7 mouse cellular contexts compared by ENCODE assay signal in the genomic region with DNA sequence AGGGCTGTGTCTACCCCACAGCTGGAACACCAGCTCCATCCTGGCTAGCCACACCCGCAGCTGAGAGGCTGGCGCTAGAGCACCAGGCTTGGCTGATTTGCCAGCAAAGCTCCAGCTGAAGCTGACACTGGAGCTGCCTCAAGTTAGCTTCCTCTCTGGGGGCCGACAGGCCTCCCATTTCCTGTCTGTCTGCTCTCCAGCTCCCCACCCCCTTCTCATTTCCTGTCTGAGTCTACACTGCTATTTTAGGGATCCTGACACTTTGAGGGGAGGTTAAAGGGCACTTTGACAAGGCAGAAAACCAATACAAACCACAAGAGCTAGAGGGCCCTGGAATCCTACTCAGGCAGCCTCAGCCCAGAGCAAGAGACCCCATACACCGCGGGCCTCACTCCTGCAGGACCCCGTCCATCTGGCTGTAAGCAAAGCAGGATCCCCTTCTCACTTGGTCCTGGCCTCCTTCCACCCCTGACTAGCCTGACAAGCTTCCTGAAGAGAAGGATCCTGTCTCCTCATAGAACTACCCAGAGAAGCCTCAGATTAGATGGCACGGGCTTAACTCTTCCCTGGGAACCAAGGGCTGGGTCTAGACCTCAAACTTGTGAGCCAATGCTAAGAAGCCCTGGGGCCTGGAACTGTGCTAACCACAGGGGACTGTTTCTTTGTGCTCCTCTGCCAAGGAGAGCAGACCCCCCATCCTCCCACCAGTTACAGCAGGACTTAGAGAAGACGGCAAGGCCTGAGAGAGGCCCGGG. TPM values are rescaled to one million over a fixed set of nuclear protein-coding genes. Genes with fewer than 3 reads are reported as not detected.
DNase-seq lines count a peak whose midpoint lies in the region; ATAC-seq and TF ChIP-seq lines count a peak whose summit lies in the region.

No protein-coding gene starts in this region.

- peaks cover 28% of the 10 kb centered on the region for H3K27me3 ChIP-seq in G1E (ENCODE audit: insufficient read depth, low read length)
- no peaks in the 10 kb centered on the region for H3K27me3 ChIP-seq in hindbrain, embryonic 13.5 days
- no peaks in the 10 kb centered on the region for H3K27me3 ChIP-seq in limb, embryonic 10.5 days (ENCODE audit: low read depth, poor library complexity, severe bottlenecking)
- no peaks in the 10 kb centered on the region for H3K27me3 ChIP-seq in midbrain, embryonic 12.5 days
- no peaks in the 10 kb centered on the region for H3K27me3 ChIP-seq in stomach, postnatal 0 days (ENCODE audit: control insufficient read depth, insufficient read depth, low read length)

- no peak overlapping the region; the same call in 1 of the 2 replicates for H3K4me3 ChIP-seq in G1E (ENCODE audit: low read depth, low read length)
- no peak overlapping the region for H3K4me3 ChIP-seq in hindbrain, embryonic 13.5 days
- H3K4me3 ChIP-seq in limb, embryonic 10.5 days, result peak overlapping the region; percentile 14
- H3K4me3 ChIP-seq in midbrain, embryonic 12.5 days, result no peak overlapping the region
- no peak overlapping the region for H3K4me3 ChIP-seq in stomach, postnatal 0 days (ENCODE audit: low read depth, low read length)

- no peak overlapping the region for H3K4me2 ChIP-seq in hindbrain, embryonic 13.5 days
- H3K4me2 ChIP-seq in midbrain, embryonic 12.5 days (replicated peaks), result no peak overlapping the region
- H3K4me2 ChIP-seq in stomach, postnatal 0 days (replicated peaks; ENCODE audit: low read depth), result no peak overlapping the region

- TF ChIP-seq CTCF in G1E (IDR thresholded peaks at IDR 0.05; ENCODE audit: low read depth, low read length), result no peak
- TF ChIP-seq CTCF in stomach, postnatal 0 days (IDR thresholded peaks at IDR 0.05; ENCODE audit: low read depth), result peak; percentile 20; the same call in 1 of the 2 replicates

- no peak for TF ChIP-seq EP300 in stomach, postnatal 0 days (optimal IDR thresholded peaks at IDR 0.05)

- H3K27ac ChIP-seq in hindbrain, embryonic 13.5 days, result peak overlapping the region; percentile 81
- H3K27ac ChIP-seq in limb, embryonic 10.5 days, result peak overlapping the region; percentile 95
- H3K27ac ChIP-seq in midbrain, embryonic 12.5 days (replicated peaks), result peak overlapping the region; percentile 56
- peak overlapping the region; percentile 92 for H3K27ac ChIP-seq in stomach, postnatal 0 days (replicated peaks)

- H3K4me1 ChIP-seq in G1E (ENCODE audit: insufficient read depth, low read depth, low read length), result peaks cover 29% of the 10 kb centered on the region
- H3K4me1 ChIP-seq in hindbrain, embryonic 13.5 days (replicated peaks), result peaks cover 31% of the 10 kb centered on the region
- peaks cover 90% of the 10 kb centered on the region for H3K4me1 ChIP-seq in limb, embryonic 10.5 days
- 0 out of 2 replicates have a peak, but pooled peaks cover 4% of the 10 kb centered on the region for H3K4me1 ChIP-seq in midbrain, embryonic 12.5 days
- H3K4me1 ChIP-seq in stomach, postnatal 0 days (replicated peaks; ENCODE audit: control insufficient read depth, insufficient read depth), result no peaks in the 10 kb centered on the region

- H3K9me3 ChIP-seq in G1E (replicated peaks), result no peaks in the 10 kb centered on the region
- H3K9me3 ChIP-seq in hindbrain, embryonic 13.5 days, result no peaks in the 10 kb centered on the region
- H3K9me3 ChIP-seq in limb, embryonic 10.5 days (replicated peaks), result no peaks in the 10 kb centered on the region
- H3K9me3 ChIP-seq in midbrain, embryonic 12.5 days, result no peaks in the 10 kb centered on the region
- H3K9me3 ChIP-seq in stomach, postnatal 0 days (ENCODE audit: control insufficient read depth, low read length), result no peaks in the 10 kb centered on the region

- H3K9ac ChIP-seq in hindbrain, embryonic 13.5 days, result peak overlapping the region; percentile 31; the same call in 1 of the 2 replicates
- H3K9ac ChIP-seq in midbrain, embryonic 12.5 days (replicated peaks), result no peak overlapping the region
- peak overlapping the region; percentile 35; the same call in 1 of the 2 replicates for H3K9ac ChIP-seq in stomach, postnatal 0 days (ENCODE audit: low read length)

- DNase-seq in G1E (ENCODE audit: low spot score), result peak; percentile 71
- DNase-seq in adrenal gland, postnatal 36 days, result peak; percentile 56 to 78
- DNase-seq in frontal cortex, postnatal 10 days (ENCODE audit: low spot score in 2 of 2), result peak; percentile 42 to 58
- DNase-seq in limb, embryonic 10.5 days (ENCODE audit: low spot score), result peak; percentile 84
- peak; percentile 45 for DNase-seq in stomach, postnatal 0 days (ENCODE audit: low spot score)

- H3K36me3 ChIP-seq in G1E (replicated peaks), result no peaks in the 10 kb centered on the region
- peaks cover 14% of the 10 kb centered on the region for H3K36me3 ChIP-seq in hindbrain, embryonic 13.5 days
- H3K36me3 ChIP-seq in limb, embryonic 10.5 days, result peaks cover 68% of the 10 kb centered on the region
- H3K36me3 ChIP-seq in midbrain, embryonic 12.5 days, result 0 out of 2 replicates have a peak, but pooled peaks cover 4% of the 10 kb centered on the region
- H3K36me3 ChIP-seq in stomach, postnatal 0 days (ENCODE audit: control insufficient read depth, insufficient read depth, low read length), result no peaks in the 10 kb centered on the region

- WGBS in hindbrain, embryonic 13.5 days, result 71% methylated on average over 9 of the region's 9 CpGs
- 25% methylated on average over 9 of the region's 9 CpGs for WGBS in limb, embryonic 10.5 days
- 72% methylated on average over 9 of the region's 9 CpGs for WGBS in midbrain, embryonic 12.5 days
- 40% methylated on average over 9 of the region's 9 CpGs for WGBS in stomach, postnatal 0 days

- peak; percentile 85 for ATAC-seq in G1E (ENCODE audit: extremely low read depth, insufficient number of reproducible peaks, low FRiP score, poor library complexity, severe bottlenecking)
- peak; percentile 28; the same call in 1 of the 2 replicates for ATAC-seq in hindbrain, embryonic 13.5 days (ENCODE audit: low FRiP score)
- no peak for ATAC-seq in midbrain, embryonic 12.5 days (ENCODE audit: low FRiP score, low read depth)
- peak; percentile 71 for ATAC-seq in stomach, postnatal 0 days (ENCODE audit: low FRiP score, low TSS enrichment)

RNA-seq across cellular contexts. Expression of a gene that starts 37.2 kb away (rescaled TPM):
- total RNA-seq in G1E (2014; fragmentation: Nextera tagmentation) (4.8 TPM in 1 of 2 replicates, not detected in the other), G1E (2017) (0.11 and 0.46 TPM in 2 replicates)
- polyA plus RNA-seq in G1E (2012), result 0.07 and 0.08 TPM in 2 replicates
- total RNA-seq in adrenal gland, postnatal 36 days (2021), result 10 to 100 TPM; 17.3 to 22.1 TPM
- polyA plus RNA-seq in hindbrain, embryonic 13.5 days (2015; fragmentation: Nextera tagmentation; extraction: Ambion mirVana), result 8.2 and 8.8 TPM in 2 replicates
- polyA plus RNA-seq in limb, embryonic 10.5 days (2016; fragmentation: Nextera tagmentation; extraction: Ambion mirVana), result 30.4 and 42.2 TPM in 2 replicates
- 15.1 and 16.4 TPM in 2 replicates for polyA plus RNA-seq in midbrain, embryonic 12.5 days (2016; fragmentation: Nextera tagmentation; extraction: Ambion mirVana)
- 8.0 and 8.6 TPM in 2 replicates for polyA plus RNA-seq in stomach, postnatal 0 days (2015; fragmentation: Nextera tagmentation; extraction: Ambion mirVana)

RNA-seq across cellular contexts. Expression of a gene that starts 37.4 kb away (rescaled TPM):
- total RNA-seq in G1E (2014; fragmentation: Nextera tagmentation) (not detected in 2 replicates), G1E (2017) (0.12 TPM in 1 of 2 replicates, not detected in the other)
- not detected in 2 replicates for polyA plus RNA-seq in G1E (2012)
- total RNA-seq in adrenal gland, postnatal 36 days (2021), result 1 to 10 TPM; 3.0 to 3.5 TPM
- 0.47 and 0.69 TPM in 2 replicates for polyA plus RNA-seq in hindbrain, embryonic 13.5 days (2015; fragmentation: Nextera tagmentation; extraction: Ambion mirVana)
- polyA plus RNA-seq in limb, embryonic 10.5 days (2016; fragmentation: Nextera tagmentation; extraction: Ambion mirVana), result 0.21 and 0.29 TPM in 2 replicates
- 0.22 and 0.26 TPM in 2 replicates for polyA plus RNA-seq in midbrain, embryonic 12.5 days (2016; fragmentation: Nextera tagmentation; extraction: Ambion mirVana)
- 0.28 TPM in 1 of 2 replicates, not detected in the other for polyA plus RNA-seq in stomach, postnatal 0 days (2015; fragmentation: Nextera tagmentation; extraction: Ambion mirVana)

RNA-seq across cellular contexts. Expression of a gene that starts 38.2 kb away (rescaled TPM):
- total RNA-seq in G1E (2014; fragmentation: Nextera tagmentation) (39.1 and 39.5 TPM in 2 replicates), G1E (2017) (10.1 and 13.1 TPM in 2 replicates)
- polyA plus RNA-seq in G1E (2012), result 47.2 and 53.8 TPM in 2 replicates
- total RNA-seq in adrenal gland, postnatal 36 days (2021), result 10 to 100 TPM; 38.0 to 49.6 TPM
- 116 and 124 TPM in 2 replicates for polyA plus RNA-seq in hindbrain, embryonic 13.5 days (2015; fragmentation: Nextera tagmentation; extraction: Ambion mirVana)
- polyA plus RNA-seq in limb, embryonic 10.5 days (2016; fragmentation: Nextera tagmentation; extraction: Ambion mirVana), result 59.3 and 71.2 TPM in 2 replicates
- 75.9 and 78.1 TPM in 2 replicates for polyA plus RNA-seq in midbrain, embryonic 12.5 days (2016; fragmentation: Nextera tagmentation; extraction: Ambion mirVana)
- polyA plus RNA-seq in stomach, postnatal 0 days (2015; fragmentation: Nextera tagmentation; extraction: Ambion mirVana), result 16.1 and 18.3 TPM in 2 replicates

RNA-seq across cellular contexts. Expression of a gene that starts 59.6 kb away (rescaled TPM):
- 239 and 279 TPM in 2 replicates for total RNA-seq in G1E (2014; fragmentation: Nextera tagmentation)
- 91.2 and 93.0 TPM in 2 replicates for total RNA-seq in G1E (2017)
- polyA plus RNA-seq in G1E (2012), result 97.5 and 125 TPM in 2 replicates
- 100 to 1,000 TPM; 506 to 839 TPM for total RNA-seq in adrenal gland, postnatal 36 days (2021)
- 255 and 257 TPM in 2 replicates for polyA plus RNA-seq in hindbrain, embryonic 13.5 days (2015; fragmentation: Nextera tagmentation; extraction: Ambion mirVana)
- 272 and 296 TPM in 2 replicates for polyA plus RNA-seq in limb, embryonic 10.5 days (2016; fragmentation: Nextera tagmentation; extraction: Ambion mirVana)
- polyA plus RNA-seq in midbrain, embryonic 12.5 days (2016; fragmentation: Nextera tagmentation; extraction: Ambion mirVana), result 251 and 255 TPM in 2 replicates
- polyA plus RNA-seq in stomach, postnatal 0 days (2015; fragmentation: Nextera tagmentation; extraction: Ambion mirVana), result 469 and 479 TPM in 2 replicates
